Mouse (Mus musculus) myocyte (in vitro differentiated cells): Measurements from ENCODE around the gene Bcar1.

Source experiments
- CEBPB ChIP-seq: IDR thresholded peaks from 2 replicates; pipeline ENCODE4 v1.6.1; 2011; ENCODE audit warnings: mild to moderate bottlenecking, moderate library complexity; ENCODE audit not compliant: poor library complexity, insufficient read depth, severe bottlenecking
- MAX ChIP-seq: IDR thresholded peaks from one replicate; pipeline ENCODE4 v1.6.1; 2011; ENCODE audit warnings: low read depth, mild to moderate bottlenecking, control low read depth
- MYOD1 ChIP-seq, 3 experiments: IDR thresholded peaks; one replicate each; pipeline ENCODE4 v1.6.1; 2011; ENCODE audit warnings: control low read depth in 2 of 3, low read depth in 2 of 3, mild to moderate bottlenecking in 2 of 3, moderate library complexity in 1 of 3; ENCODE audit not compliant: insufficient read length in 2 of 3, control insufficient read depth in 1 of 3
- POLR2A ChIP-seq: IDR thresholded peaks from one replicate; pipeline ENCODE4 v1.6.1; 2011; ENCODE audit warnings: low read depth, mild to moderate bottlenecking, control low read depth, moderate library complexity; ENCODE audit not compliant: insufficient read length
- USF1 ChIP-seq: IDR thresholded peaks from one replicate; pipeline ENCODE4 v1.6.1; 2011; ENCODE audit warnings: low read depth, mild to moderate bottlenecking, control low read depth, moderate library complexity

DNA sequence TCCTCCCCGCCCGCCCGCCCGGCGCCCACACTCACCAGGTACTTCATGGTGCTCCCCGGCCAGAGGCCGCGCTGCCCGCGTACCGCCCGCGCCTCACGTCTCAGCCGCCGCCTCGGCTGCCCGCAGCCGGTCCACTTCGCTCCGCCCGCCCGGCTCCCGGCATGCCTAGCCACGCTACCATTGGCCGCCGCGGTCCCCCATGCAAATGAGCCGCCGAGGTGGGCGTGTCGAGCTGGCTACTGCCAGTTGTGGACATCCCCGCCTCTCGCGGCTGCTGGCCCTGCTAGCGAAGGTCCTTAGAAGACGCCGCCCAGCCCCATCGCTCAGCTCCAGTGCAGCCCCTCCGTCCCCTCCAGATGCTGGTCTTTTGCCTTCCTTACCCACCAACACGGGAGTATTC is 11.6 kb downstream of the Bcar1 start:
- TF ChIP-seq CEBPB (no peak), USF1 (no peak), MYOD1 (IDR thresholded peaks at IDR 0.05; ENCODE audit: control insufficient read depth in 1 of 3, insufficient read length in 2 of 3, low read depth in 2 of 3) (peak in 1 of 3 experiments; percentile 61), MAX (no peak), POLR2A (peak; percentile 98)
